Mouse (Mus musculus): ENCODE data around the gene Med22. TPM values are rescaled to one million over a fixed set of nuclear protein-coding genes. Genes with fewer than 3 reads are reported as not detected.
"Not testable (repeated sequence)": the region's sequence is repeated elsewhere in the genome, so short reads cannot be mapped to it uniquely, and the experiment has no call there.

The Med22 gene
- polyA plus RNA-seq, 1 experiment: 71.0 TPM

- peak within 1 kb of the TSS; percentile 93 for H3ac ChIP-seq (ENCODE audit: control insufficient read depth, insufficient read length, low read depth)
- H3K79me2 ChIP-seq (ENCODE audit: control insufficient read depth, insufficient read depth): peaks cover 95% of the 10 kb centered on the region
- TF ChIP-seq MAX (IDR thresholded peaks at IDR 0.05) (peak; percentile 86), USF1 (IDR thresholded peaks at IDR 0.05; ENCODE audit: low read depth) (no peak), MYOD1 (IDR thresholded peaks at IDR 0.05; ENCODE audit: control insufficient read depth, insufficient read length, low read depth) (peak; percentile 66)
- peak within 1 kb of the TSS; percentile 89 for H3K4me3 ChIP-seq (ENCODE audit: insufficient read depth, poor library complexity, severe bottlenecking)
- peaks cover 49% of the 10 kb centered on the region for H3K79me3 ChIP-seq (ENCODE audit: low read depth)
- no peaks in the 10 kb centered on the region for H3K27me3 ChIP-seq (ENCODE audit: control insufficient read depth, insufficient read depth, insufficient read length)
- peaks cover 67% of the 10 kb centered on the region for H3K36me3 ChIP-seq (ENCODE audit: control insufficient read depth, insufficient read depth)
These were observed 7.8 kb downstream of the Med22 start, which contains the start of gene Surf6 for GRCm38 (mm10) chr2:26902467-26903220. Surf6 (minus strand) TSS chr2:26902879.

- TF ChIP-seq MAX (IDR thresholded peaks at IDR 0.05) (no peak), CTCF (IDR thresholded peaks at IDR 0.05; ENCODE audit: control insufficient read depth, insufficient read depth, insufficient read length) (no peak), FOSL1 (IDR thresholded peaks at IDR 0.05; ENCODE audit: insufficient read depth, low read length, poor library complexity, severe bottlenecking) (no peak), CEBPB (IDR thresholded peaks at IDR 0.05; ENCODE audit: low read depth) (no peak), MYOD1 (IDR thresholded peaks at IDR 0.05; ENCODE audit: control insufficient read depth, insufficient read length, low read depth) (no peak), USF1 (IDR thresholded peaks at IDR 0.05; ENCODE audit: low read depth) (no peak), MYOG (IDR thresholded peaks at IDR 0.05; ENCODE audit: control insufficient read depth, extremely low read depth, insufficient read length) (no peak)
- H3K27me3 ChIP-seq (ENCODE audit: control insufficient read depth, insufficient read depth, insufficient read length): no peaks in the 10 kb centered on the region
- peaks cover 44% of the 10 kb centered on the region for H3K79me3 ChIP-seq (ENCODE audit: low read depth)
- H3K4me3 ChIP-seq (ENCODE audit: insufficient read depth, poor library complexity, severe bottlenecking): peak overlapping the region; percentile 89
- peak overlapping the region; percentile 93 for H3ac ChIP-seq (ENCODE audit: control insufficient read depth, insufficient read length, low read depth)
- peaks cover 67% of the 10 kb centered on the region for H3K36me3 ChIP-seq (ENCODE audit: control insufficient read depth, insufficient read depth)
- peaks cover 88% of the 10 kb centered on the region for H3K79me2 ChIP-seq (ENCODE audit: control insufficient read depth, insufficient read depth)
These were observed 8.6 kb downstream of the Med22 start for GRCm38 (mm10) chr2:26901834-26902400.

- peaks cover 34% of the 10 kb centered on the region for H3K79me3 ChIP-seq (ENCODE audit: low read depth)
- peaks cover 76% of the 10 kb centered on the region for H3K79me2 ChIP-seq (ENCODE audit: control insufficient read depth, insufficient read depth)
- H3K27me3 ChIP-seq (ENCODE audit: control insufficient read depth, insufficient read depth, insufficient read length): no peaks in the 10 kb centered on the region
- H3K4me3 ChIP-seq (ENCODE audit: insufficient read depth, poor library complexity, severe bottlenecking): no peak overlapping the region
- no peak for TF ChIP-seq FOSL1 (IDR thresholded peaks at IDR 0.05; ENCODE audit: insufficient read depth, low read length, poor library complexity, severe bottlenecking)
- no peak for TF ChIP-seq CTCF (IDR thresholded peaks at IDR 0.05; ENCODE audit: control insufficient read depth, insufficient read depth, insufficient read length)
- no peak for TF ChIP-seq USF1 (IDR thresholded peaks at IDR 0.05; ENCODE audit: low read depth)
- TF ChIP-seq CEBPB (IDR thresholded peaks at IDR 0.05; ENCODE audit: low read depth): no peak
- no peak for TF ChIP-seq MYOG (IDR thresholded peaks at IDR 0.05; ENCODE audit: control insufficient read depth, extremely low read depth, insufficient read length)
- TF ChIP-seq MAX (IDR thresholded peaks at IDR 0.05): no peak
- TF ChIP-seq MYOD1 (IDR thresholded peaks at IDR 0.05; ENCODE audit: control insufficient read depth, insufficient read length, low read depth): no peak
- no peak overlapping the region for H3ac ChIP-seq (ENCODE audit: control insufficient read depth, insufficient read length, low read depth)
- H3K36me3 ChIP-seq (ENCODE audit: control insufficient read depth, insufficient read depth): peaks cover 67% of the 10 kb centered on the region
These were observed 9.7 kb downstream of the Med22 start for GRCm38 (mm10) chr2:26900731-26901130.

GRCm38 (mm10) chr2:26895898-26896297, 14.6 kb downstream of the Med22 start:
- peaks cover 96% of the 10 kb centered on the region for H3K36me3 ChIP-seq (ENCODE audit: control insufficient read depth, insufficient read depth)
- no peak overlapping the region for H3ac ChIP-seq (ENCODE audit: control insufficient read depth, insufficient read length, low read depth)
- peaks cover 17% of the 10 kb centered on the region for H3K79me3 ChIP-seq (ENCODE audit: low read depth)
- H3K27me3 ChIP-seq (ENCODE audit: control insufficient read depth, insufficient read depth, insufficient read length): no peaks in the 10 kb centered on the region
- peaks cover 28% of the 10 kb centered on the region for H3K79me2 ChIP-seq (ENCODE audit: control insufficient read depth, insufficient read depth)
- no peak for TF ChIP-seq CEBPB (IDR thresholded peaks at IDR 0.05; ENCODE audit: low read depth)
- TF ChIP-seq CTCF (IDR thresholded peaks at IDR 0.05; ENCODE audit: control insufficient read depth, insufficient read depth, insufficient read length): no peak
- no peak for TF ChIP-seq USF1 (IDR thresholded peaks at IDR 0.05; ENCODE audit: low read depth)
- no peak overlapping the region for H3K4me3 ChIP-seq (ENCODE audit: insufficient read depth, poor library complexity, severe bottlenecking)

GRCm38 (mm10) chr2:26886170-26886569, 24.3 kb downstream of the Med22 start:
- H3K27me3 ChIP-seq (ENCODE audit: control insufficient read depth, insufficient read depth, insufficient read length); H3K4me3 ChIP-seq (ENCODE audit: insufficient read depth, poor library complexity, severe bottlenecking); H3K79me3 ChIP-seq (ENCODE audit: low read depth): not testable (repeated sequence)

GRCm38 (mm10) chr2:26885541-26885940, 24.9 kb downstream of the Med22 start:
- H3K4me3 ChIP-seq (ENCODE audit: insufficient read depth, poor library complexity, severe bottlenecking); H3ac ChIP-seq (ENCODE audit: control insufficient read depth, insufficient read length, low read depth); H3K27me3 ChIP-seq (ENCODE audit: control insufficient read depth, insufficient read depth, insufficient read length); H3K79me2 ChIP-seq (ENCODE audit: control insufficient read depth, insufficient read depth); H3K79me3 ChIP-seq (ENCODE audit: low read depth): not testable (repeated sequence)
- peaks cover 19% of the 10 kb centered on the region for H3K36me3 ChIP-seq (ENCODE audit: control insufficient read depth, insufficient read depth)

More at GRCm38 (mm10) chr2:26886170-26886569, 24.3 kb downstream of the Med22 start:
- H3ac ChIP-seq (ENCODE audit: control insufficient read depth, insufficient read length, low read depth); H3K79me2 ChIP-seq (ENCODE audit: control insufficient read depth, insufficient read depth): not testable (repeated sequence)
- peaks cover 26% of the 10 kb centered on the region for H3K36me3 ChIP-seq (ENCODE audit: control insufficient read depth, insufficient read depth)

Data from C2C12 (cell line).